In genomic region chrX:143062641-143063355, GRCm38 (mm10) we compare ENCODE assay signal across 18 mouse cellular contexts. TPM values are rescaled to one million over a fixed set of nuclear protein-coding genes. Genes with fewer than 3 reads are reported as not detected.
DNase-seq lines count a peak whose midpoint lies in the region; ATAC-seq lines count a peak whose summit lies in the region.
"Had no signal": no experiment of that assay in that cellular context is flagged by ENCODE, and none has a peak within 500 bp of the region (broad histone marks: within the 10 kb centered on the region; RNA-seq: fewer than 3 reads in every experiment).

No protein-coding gene starts in this region.

- no peaks in the 10 kb centered on the region for H3K36me3 ChIP-seq in kidney, embryonic 14.5 days (ENCODE audit: control insufficient read depth, insufficient read depth, low read length)
- H3K36me3 ChIP-seq: G1E; liver, embryonic 13.5 days had no signal

- no peak overlapping the region for H3K4me3 ChIP-seq in kidney, embryonic 14.5 days (ENCODE audit: low read length)
- H3K4me3 ChIP-seq: gastrocnemius, adult 2 months; liver, embryonic 13.5 days had no signal

- H3K27ac ChIP-seq in kidney, embryonic 14.5 days (ENCODE audit: low read depth, low read length): no peak overlapping the region
- H3K27ac ChIP-seq: gastrocnemius, adult 2 months; liver, embryonic 13.5 days; macrophage had no signal

- WGBS in kidney, embryonic 14.5 days: 59% methylated on average over 11 of the region's 11 CpGs

- no peak for DNase-seq in kidney, adult 8-10 months
- peak; percentile 57 for DNase-seq in embryo, embryonic 10.5 days (ENCODE audit: low spot score)
- DNase-seq in forelimb bud, embryonic 11.5 days (ENCODE audit: low read depth, low spot score): peak; percentile 64
- peak; percentile 39 for DNase-seq in mesoderm, embryonic 11.5 days (ENCODE audit: low read depth, low spot score)
- no peak for DNase-seq in layer of hippocampus, adult 18-20 months (ENCODE audit: low spot score in 2 of 2)
- no peak for DNase-seq in spleen, adult 12 weeks (ENCODE audit: low spot score)
- no peak for DNase-seq in spleen, postnatal 4 days (ENCODE audit: low spot score in 2 of 2)
- DNase-seq: adrenal gland, postnatal 36 days; cerebellum, adult 11 months; gastrocnemius, adult 2 months; heart, postnatal 36 days; liver, embryonic 13.5 days had no signal

- H3K4me1 ChIP-seq in kidney, embryonic 14.5 days (ENCODE audit: control insufficient read depth, insufficient read depth, low read length): no peaks in the 10 kb centered on the region
- H3K4me1 ChIP-seq: liver, embryonic 13.5 days had no signal

- peak; percentile 53; the same call in 1 of the 2 replicates for ATAC-seq in kidney, embryonic 14.5 days (ENCODE audit: low FRiP score, low TSS enrichment)
- ATAC-seq: activated CD4-positive, CD25-positive, alpha-beta regulatory T cell, adult 4 months had no signal

- H3K9me3 ChIP-seq in kidney, embryonic 14.5 days (ENCODE audit: control insufficient read depth, low read length): no peaks in the 10 kb centered on the region
- H3K9me3 ChIP-seq: G1E; liver, embryonic 13.5 days had no signal

- H3K4me2 ChIP-seq in kidney, embryonic 14.5 days (replicated peaks; ENCODE audit: low read depth, low read length): no peak overlapping the region
- H3K4me2 ChIP-seq: liver, embryonic 13.5 days had no signal

- peaks cover 2% of the 10 kb centered on the region; the same call in 1 of the 2 replicates for H3K27me3 ChIP-seq in kidney, embryonic 14.5 days (ENCODE audit: control insufficient read depth, insufficient read depth, low read length)

- H3K9ac ChIP-seq in kidney, embryonic 14.5 days (ENCODE audit: low read depth, low read length): no peak overlapping the region
- H3K9ac ChIP-seq: liver, embryonic 13.5 days had no signal

RNA-seq across cellular contexts. Expression of gene Rtl9, which starts 36.6 kb away (rescaled TPM):
- 0.13 and 0.14 TPM in 2 replicates for polyA plus RNA-seq in kidney, embryonic 14.5 days (2014; fragmentation: Nextera tagmentation; extraction: Ambion mirVana)
- under 1 TPM; 0.53 to 0.79 TPM for total RNA-seq in layer of hippocampus, adult 18-20 months (2021)
- total RNA-seq: common myeloid progenitor, adult 5-6 weeks; G1E; neutrophil, adult 5-6 weeks had no signal
- polyA plus RNA-seq: activated CD4-positive, CD25-positive, alpha-beta regulatory T cell, adult 4 months; G1E; liver, embryonic 13.5 days; macrophage had no signal

Comparison
In these comparisons a context has a peak if more than half of its experiments do, and no peak if none do; other contexts are left out.
1. DNase-seq: peak in embryo, embryonic 10.5 days (single experiment), forelimb bud, embryonic 11.5 days (single experiment) and mesoderm, embryonic 11.5 days (single experiment); none in kidney, adult 8-10 months (0 of 2), layer of hippocampus, adult 18-20 months (0 of 2), spleen, adult 12 weeks (single experiment) and spleen, postnatal 4 days (0 of 2).